Mouse (Mus musculus): ENCODE results near the gene Gm1979.
"Not testable (repeated sequence)": the region's sequence is repeated elsewhere in the genome, so short reads cannot be mapped to it uniquely, and the experiment has no call there.

GRCm38 (mm10) chr5:25957050-25957449 lies 47.5 kb downstream of the Gm1979 start:
- TF ChIP-seq CTCF (IDR thresholded peaks at IDR 0.05; ENCODE audit: low read depth); EP300 (optimal IDR thresholded peaks at IDR 0.05): not testable (repeated sequence)

All from stomach, postnatal 0 days (tissue).